In the genomic region with DNA sequence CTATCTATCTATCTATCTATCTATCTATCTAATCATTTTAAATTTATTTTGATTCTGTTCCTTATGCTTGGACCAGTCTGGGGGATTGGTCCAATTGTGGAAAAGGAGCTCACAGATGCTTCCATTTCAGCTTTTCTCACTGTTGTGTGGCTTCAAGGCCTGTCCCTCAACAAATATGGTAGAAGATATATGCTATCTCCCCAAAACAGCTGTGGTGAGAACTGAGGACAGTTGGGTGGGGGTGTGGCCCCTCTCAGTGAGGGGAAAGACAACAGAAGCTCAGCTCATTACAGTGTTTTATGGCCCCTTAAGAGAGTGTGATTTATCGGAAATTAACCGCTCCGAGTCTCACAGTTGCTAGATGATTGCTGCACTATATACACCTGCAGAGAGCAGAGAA, we compare ENCODE assay signal across 29 mouse cellular contexts.
DNase-seq lines count a peak whose midpoint lies in the region; ATAC-seq and TF ChIP-seq lines count a peak whose summit lies in the region.
"Had no signal": no experiment of that assay in that cellular context is flagged by ENCODE, and none has a peak within 500 bp of the region (broad histone marks: within the 10 kb centered on the region; RNA-seq: fewer than 3 reads in every experiment).

No protein-coding gene starts in this region.

- no peaks in the 10 kb centered on the region for H3K27me3 ChIP-seq in hindbrain, embryonic 13.5 days
- H3K27me3 ChIP-seq in hindbrain, embryonic 16.5 days (replicated peaks; ENCODE audit: control insufficient read depth, insufficient read depth, low read length): no peaks in the 10 kb centered on the region
- no peaks in the 10 kb centered on the region for H3K27me3 ChIP-seq in midbrain, embryonic 16.5 days (ENCODE audit: control insufficient read depth, insufficient read depth, low read depth, low read length)
- H3K27me3 ChIP-seq in midbrain, postnatal 0 days (ENCODE audit: insufficient read depth, low read length): no peaks in the 10 kb centered on the region
- no peaks in the 10 kb centered on the region for H3K27me3 ChIP-seq in liver, embryonic 11.5 days (replicated peaks; ENCODE audit: control insufficient read depth, insufficient read depth, low read length)
- no peaks in the 10 kb centered on the region for H3K27me3 ChIP-seq in liver, postnatal 0 days (ENCODE audit: insufficient read depth, low read length)
- no peaks in the 10 kb centered on the region for H3K27me3 ChIP-seq in kidney, embryonic 15.5 days
- H3K27me3 ChIP-seq: hindbrain, embryonic 12.5 days; limb, embryonic 13.5 days; Patski had no signal

- H3K4me2 ChIP-seq in hindbrain, embryonic 13.5 days: no peak overlapping the region
- no peak overlapping the region for H3K4me2 ChIP-seq in hindbrain, embryonic 16.5 days (ENCODE audit: low read length)
- no peak overlapping the region for H3K4me2 ChIP-seq in midbrain, embryonic 16.5 days (ENCODE audit: low read length)
- H3K4me2 ChIP-seq in midbrain, postnatal 0 days (ENCODE audit: low read depth, low read length, poor library complexity, severe bottlenecking): no peak overlapping the region
- H3K4me2 ChIP-seq in liver, embryonic 11.5 days: 0 out of 2 replicates have a peak overlapping the region, but pooled peaks have one; percentile 1
- H3K4me2 ChIP-seq in liver, postnatal 0 days (ENCODE audit: low read depth, low read length): no peak overlapping the region
- H3K4me2 ChIP-seq in kidney, embryonic 15.5 days: no peak overlapping the region
- H3K4me2 ChIP-seq: heart, embryonic 11.5 days; hindbrain, embryonic 12.5 days; limb, embryonic 13.5 days had no signal

- DNase-seq in midbrain, postnatal 0 days (ENCODE audit: low spot score): no peak
- DNase-seq in liver, embryonic 11.5 days (ENCODE audit: low spot score): no peak
- DNase-seq in liver, postnatal 0 days: no peak
- DNase-seq in left cerebral cortex, adult 18-20 months (ENCODE audit: low spot score in 2 of 2): no peak
- DNase-seq: adrenal gland, postnatal 10 days; cerebellum, adult 11-12 months; cerebellum, adult 9-11 months; gastrocnemius, adult 2 months; gastrocnemius, postnatal 36 days; heart, adult 18-20 months; heart, postnatal 36 days; kidney, adult 9 months; kidney, postnatal 14 days; lung, adult 18-20 months; lung, postnatal 10 days; thymus, adult 2 months; thymus, postnatal 36 days had no signal

- peaks cover 46% of the 10 kb centered on the region for H3K4me1 ChIP-seq in hindbrain, embryonic 13.5 days (replicated peaks)
- H3K4me1 ChIP-seq in hindbrain, embryonic 16.5 days (ENCODE audit: control insufficient read depth, insufficient read depth, low read depth, low read length): peaks cover 15% of the 10 kb centered on the region
- peaks cover 33% of the 10 kb centered on the region for H3K4me1 ChIP-seq in midbrain, embryonic 16.5 days (ENCODE audit: control insufficient read depth, insufficient read depth, low read length)
- H3K4me1 ChIP-seq in midbrain, postnatal 0 days (ENCODE audit: insufficient read depth, low read length): no peaks in the 10 kb centered on the region
- H3K4me1 ChIP-seq in liver, embryonic 11.5 days (replicated peaks; ENCODE audit: control insufficient read depth, insufficient read depth, low read length): peaks cover 27% of the 10 kb centered on the region
- H3K4me1 ChIP-seq in liver, postnatal 0 days (ENCODE audit: insufficient read depth): no peaks in the 10 kb centered on the region
- H3K4me1 ChIP-seq in kidney, embryonic 15.5 days: peaks cover 35% of the 10 kb centered on the region

- no peaks in the 10 kb centered on the region for H3K36me3 ChIP-seq in hindbrain, embryonic 13.5 days
- no peaks in the 10 kb centered on the region for H3K36me3 ChIP-seq in hindbrain, embryonic 16.5 days (ENCODE audit: control insufficient read depth, insufficient read depth, low read length)
- no peaks in the 10 kb centered on the region for H3K36me3 ChIP-seq in midbrain, embryonic 16.5 days (ENCODE audit: control insufficient read depth, insufficient read depth, low read length)
- H3K36me3 ChIP-seq in midbrain, postnatal 0 days (ENCODE audit: insufficient read depth, low read length): no peaks in the 10 kb centered on the region
- no peaks in the 10 kb centered on the region for H3K36me3 ChIP-seq in liver, embryonic 11.5 days (ENCODE audit: control insufficient read depth, insufficient read depth, low read length)
- no peaks in the 10 kb centered on the region for H3K36me3 ChIP-seq in liver, postnatal 0 days (replicated peaks; ENCODE audit: insufficient read depth, low read length)
- no peaks in the 10 kb centered on the region for H3K36me3 ChIP-seq in kidney, embryonic 15.5 days
- H3K36me3 ChIP-seq: G1E; hindbrain, embryonic 12.5 days; limb, embryonic 13.5 days had no signal

- WGBS in hindbrain, embryonic 13.5 days: 77% methylated on average over 3 of the region's 3 CpGs
- WGBS in hindbrain, embryonic 16.5 days: 68% methylated on average over 3 of the region's 3 CpGs
- WGBS in midbrain, embryonic 16.5 days: 82% methylated on average over 3 of the region's 3 CpGs
- WGBS in midbrain, postnatal 0 days: 83% methylated on average over 3 of the region's 3 CpGs
- WGBS in liver, embryonic 11.5 days: 77% methylated on average over 3 of the region's 3 CpGs
- WGBS in liver, postnatal 0 days (ENCODE audit: insufficient replicate concordance): 75% methylated on average over 3 of the region's 3 CpGs
- WGBS in kidney, embryonic 15.5 days: 30% methylated on average over 3 of the region's 3 CpGs

- ATAC-seq in hindbrain, embryonic 13.5 days (ENCODE audit: low FRiP score): no peak
- ATAC-seq in hindbrain, embryonic 16.5 days: no peak
- no peak for ATAC-seq in midbrain, embryonic 16.5 days
- ATAC-seq in midbrain, postnatal 0 days (ENCODE audit: low FRiP score): no peak
- peak; percentile 55 for ATAC-seq in liver, embryonic 11.5 days (replicated peaks; ENCODE audit: low FRiP score)
- ATAC-seq in liver, postnatal 0 days: no peak
- no peak for ATAC-seq in kidney, embryonic 15.5 days (replicated peaks; ENCODE audit: low FRiP score)
- ATAC-seq: forebrain, embryonic 16.5 days; intestine, postnatal 0 days; Patski had no signal

- 0 out of 2 replicates have a peak overlapping the region, but pooled peaks have one; percentile 20 for H3K27ac ChIP-seq in hindbrain, embryonic 13.5 days
- no peak overlapping the region for H3K27ac ChIP-seq in hindbrain, embryonic 16.5 days (ENCODE audit: low read depth, low read length)
- H3K27ac ChIP-seq in midbrain, embryonic 16.5 days (ENCODE audit: low read length): 0 out of 2 replicates have a peak overlapping the region, but pooled peaks have one; percentile 2
- no peak overlapping the region for H3K27ac ChIP-seq in midbrain, postnatal 0 days (ENCODE audit: low read depth, low read length)
- no peak overlapping the region for H3K27ac ChIP-seq in liver, embryonic 11.5 days (ENCODE audit: low read depth, low read length)
- no peak overlapping the region for H3K27ac ChIP-seq in liver, postnatal 0 days (ENCODE audit: low read depth)
- H3K27ac ChIP-seq in kidney, embryonic 15.5 days: no peak overlapping the region
- H3K27ac ChIP-seq: gastrocnemius, adult 2 months; limb, embryonic 13.5 days; macrophage had no signal

- H3K4me3 ChIP-seq in hindbrain, embryonic 13.5 days: no peak overlapping the region
- H3K4me3 ChIP-seq in hindbrain, embryonic 16.5 days (ENCODE audit: low read length): no peak overlapping the region
- no peak overlapping the region for H3K4me3 ChIP-seq in midbrain, embryonic 16.5 days (ENCODE audit: low read depth, low read length)
- no peak overlapping the region for H3K4me3 ChIP-seq in midbrain, postnatal 0 days (ENCODE audit: low read depth, low read length)
- no peak overlapping the region for H3K4me3 ChIP-seq in liver, embryonic 11.5 days (ENCODE audit: low read depth, low read length)
- H3K4me3 ChIP-seq in liver, postnatal 0 days (ENCODE audit: low read depth, low read length): no peak overlapping the region
- no peak overlapping the region for H3K4me3 ChIP-seq in kidney, embryonic 15.5 days (replicated peaks)
- H3K4me3 ChIP-seq: gastrocnemius, adult 2 months; hindbrain, embryonic 12.5 days; limb, embryonic 13.5 days had no signal

- H3K9ac ChIP-seq in hindbrain, embryonic 13.5 days: no peak overlapping the region
- H3K9ac ChIP-seq in hindbrain, embryonic 16.5 days (ENCODE audit: low read depth, low read length): no peak overlapping the region
- no peak overlapping the region for H3K9ac ChIP-seq in midbrain, embryonic 16.5 days (ENCODE audit: low read depth, low read length)
- H3K9ac ChIP-seq in midbrain, postnatal 0 days (replicated peaks; ENCODE audit: low read length, poor library complexity, severe bottlenecking): no peak overlapping the region
- no peak overlapping the region for H3K9ac ChIP-seq in liver, embryonic 11.5 days (ENCODE audit: low read depth, low read length)
- no peak overlapping the region for H3K9ac ChIP-seq in liver, postnatal 0 days (replicated peaks)
- H3K9ac ChIP-seq in kidney, embryonic 15.5 days: no peak overlapping the region
- H3K9ac ChIP-seq: hindbrain, embryonic 12.5 days; limb, embryonic 13.5 days had no signal

- no peak for TF ChIP-seq CTCF in midbrain, postnatal 0 days (IDR thresholded peaks at IDR 0.05)
- no peak for TF ChIP-seq CTCF in liver, postnatal 0 days (IDR thresholded peaks at IDR 0.05; ENCODE audit: low read depth)

- H3K9me3 ChIP-seq in hindbrain, embryonic 13.5 days: no peaks in the 10 kb centered on the region
- H3K9me3 ChIP-seq in hindbrain, embryonic 16.5 days (ENCODE audit: control insufficient read depth, low read length): no peaks in the 10 kb centered on the region
- no peaks in the 10 kb centered on the region for H3K9me3 ChIP-seq in midbrain, embryonic 16.5 days (replicated peaks; ENCODE audit: control insufficient read depth, low read length, poor library complexity, severe bottlenecking)
- H3K9me3 ChIP-seq in midbrain, postnatal 0 days (ENCODE audit: low read length): no peaks in the 10 kb centered on the region
- H3K9me3 ChIP-seq in liver, embryonic 11.5 days (ENCODE audit: control insufficient read depth, low read length): no peaks in the 10 kb centered on the region
- no peaks in the 10 kb centered on the region for H3K9me3 ChIP-seq in liver, postnatal 0 days (ENCODE audit: low read length)
- no peaks in the 10 kb centered on the region for H3K9me3 ChIP-seq in kidney, embryonic 15.5 days (replicated peaks)
- H3K9me3 ChIP-seq: G1E; hindbrain, embryonic 12.5 days; limb, embryonic 13.5 days had no signal

- TF ChIP-seq EP300 in liver, postnatal 0 days (IDR thresholded peaks at IDR 0.05; ENCODE audit: low read depth): peak; percentile 58

Comparison
In these comparisons a context has a peak if more than half of its experiments do, and no peak if none do; other contexts are left out.
1. H3K27ac ChIP-seq: peak in hindbrain, embryonic 13.5 days (single experiment) and midbrain, embryonic 16.5 days (single experiment); none in hindbrain, embryonic 16.5 days (single experiment), midbrain, postnatal 0 days (single experiment), liver, embryonic 11.5 days (single experiment), liver, postnatal 0 days (single experiment) and kidney, embryonic 15.5 days (single experiment).